Mouse (Mus musculus): ENCODE results near the gene Ets1.

DNA sequence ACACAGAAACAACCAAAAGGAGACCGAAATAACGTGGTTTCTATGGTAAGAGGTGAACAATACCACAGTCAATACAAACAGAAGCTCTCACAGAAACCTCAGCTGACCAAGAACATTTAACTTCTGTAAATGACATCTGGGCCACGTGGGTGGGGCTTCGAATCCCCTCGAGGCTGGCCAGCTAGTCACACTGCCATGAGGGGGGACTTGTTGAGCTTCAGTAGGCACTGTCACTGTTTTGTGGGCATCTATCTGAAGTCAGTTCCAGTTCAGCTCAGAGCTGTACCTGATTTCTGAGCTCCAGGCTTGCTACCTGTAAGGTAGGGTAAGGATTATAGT is 18.6 kb upstream of the Ets1 start:
- no peak for TF ChIP-seq EP300 (IDR thresholded peaks at IDR 0.05; ENCODE audit: low read depth)
- TF ChIP-seq CTCF (IDR thresholded peaks at IDR 0.05; ENCODE audit: low read depth): no peak
